Mouse (Mus musculus) CD4-positive, CD25-positive, alpha-beta regulatory T cell, adult 2 months (primary cell): ENCODE results near the gene Sgcd.

Source experiments
- DNase-seq: peaks from one replicate; pipeline ENCODE4 v3.0.0-alpha.2; 2012; ENCODE audit warnings: low read depth, low spot score

The Sgcd gene

GRCm38 (mm10) chr11:47139867-47140266 is 848.9 kb downstream of the Sgcd start:
- DNase-seq, result no peak

- no peak for DNase-seq
These were observed 849.5 kb downstream of the Sgcd start for GRCm38 (mm10) chr11:47139271-47139670.

GRCm38 (mm10) chr11:47132410-47132809 is 856.4 kb downstream of the Sgcd start:
- no peak for DNase-seq

GRCm38 (mm10) chr11:47130432-47130831 is 858.3 kb downstream of the Sgcd start:
- DNase-seq, result no peak

GRCm38 (mm10) chr11:47129992-47130391 is 858.8 kb downstream of the Sgcd start:
- DNase-seq, result no peak

GRCm38 (mm10) chr11:47129166-47129565 is 859.6 kb downstream of the Sgcd start:
- DNase-seq, result no peak

GRCm38 (mm10) chr11:47128331-47128730 is 860.4 kb downstream of the Sgcd start:
- DNase-seq, result no peak

GRCm38 (mm10) chr11:47120874-47121273 is 867.9 kb downstream of the Sgcd start:
- DNase-seq, result no peak

- DNase-seq, result no peak
These were observed 870.9 kb downstream of the Sgcd start for GRCm38 (mm10) chr11:47117896-47118295.

- no peak for DNase-seq
These were observed 874.4 kb downstream of the Sgcd start for GRCm38 (mm10) chr11:47114366-47114765.

- no peak for DNase-seq
These were observed 875.7 kb downstream of the Sgcd start for GRCm38 (mm10) chr11:47113081-47113480.

GRCm38 (mm10) chr11:47110314-47110713 is 878.5 kb downstream of the Sgcd start:
- no peak for DNase-seq

GRCm38 (mm10) chr11:47107661-47108060 is 881.1 kb downstream of the Sgcd start:
- no peak for DNase-seq

GRCm38 (mm10) chr11:47093296-47093912 is 895.4 kb downstream of the Sgcd start:
- DNase-seq, result no peak

GRCm38 (mm10) chr11:47082517-47082916 is 906.3 kb downstream of the Sgcd start:
- no peak for DNase-seq

GRCm38 (mm10) chr11:47073538-47073937 is 915.2 kb downstream of the Sgcd start:
- no peak for DNase-seq

- no peak for DNase-seq
These were observed 917.6 kb downstream of the Sgcd start for GRCm38 (mm10) chr11:47071161-47071560.

- no peak for DNase-seq
These were observed 918.9 kb downstream of the Sgcd start for GRCm38 (mm10) chr11:47069769-47070384.

GRCm38 (mm10) chr11:47063690-47064089 is 925.1 kb downstream of the Sgcd start:
- no peak for DNase-seq

GRCm38 (mm10) chr11:47050390-47050789 is 938.4 kb downstream of the Sgcd start:
- DNase-seq, result no peak

GRCm38 (mm10) chr11:47049756-47050155 is 939.0 kb downstream of the Sgcd start:
- DNase-seq, result no peak

GRCm38 (mm10) chr11:47032318-47032717 is 956.5 kb downstream of the Sgcd start:
- DNase-seq, result no peak

GRCm38 (mm10) chr11:47020874-47021273 is 967.9 kb downstream of the Sgcd start:
- DNase-seq, result no peak

GRCm38 (mm10) chr11:47018139-47018538 is 970.6 kb downstream of the Sgcd start:
- DNase-seq, result no peak
